Mouse (Mus musculus): ENCODE results near the gene Hapln3. TPM values are rescaled to one million over a fixed set of nuclear protein-coding genes. Genes with fewer than 3 reads are reported as not detected.

Gene Hapln3
- total RNA-seq, 1 experiment, result 6.5 TPM

- H3K36me3 ChIP-seq (ENCODE audit: control insufficient read depth, insufficient read depth, low read length, poor library complexity, severe bottlenecking), result no peaks in the 10 kb centered on the region
- H3K9me3 ChIP-seq (ENCODE audit: control insufficient read depth, insufficient read depth, low read depth, low read length), result no peaks in the 10 kb centered on the region
- H3K4me1 ChIP-seq (ENCODE audit: control insufficient read depth in 2 of 2, insufficient read depth in 2 of 2, low read length in 2 of 2, poor library complexity in 1 of 2), result no peaks in the 10 kb centered on the region
- H3K9ac ChIP-seq (ENCODE audit: insufficient read depth, low read depth, low read length, poor library complexity, severe bottlenecking), result no peak overlapping the region
- no peak for DNase-seq (ENCODE audit: low read depth, low spot score)
- no peak overlapping the region for H3K27ac ChIP-seq (ENCODE audit: insufficient read depth, low read depth, low read length, poor library complexity, severe bottlenecking)
- in situ Hi-C loops (cut with MboI; ENCODE audit: low sequenced_read_pairs in 2 of 2, unreplicated experiment in 2 of 2), result no loop called here
- H3K4me3 ChIP-seq (ENCODE audit: insufficient read depth in 1 of 2, low read depth in 1 of 2, low read length in 2 of 2, poor library complexity in 1 of 2, severe bottlenecking in 1 of 2), result no peak overlapping the region
- TF ChIP-seq CHD2 (IDR thresholded peaks at IDR 0.05; ENCODE audit: low read depth, low read length), result no peak
- no peak for TF ChIP-seq ZC3H11A (IDR thresholded peaks at IDR 0.05; ENCODE audit: borderline replicate concordance, low read depth, low read length)
- TF ChIP-seq ZNF384 (IDR thresholded peaks at IDR 0.05; ENCODE audit: low read depth, low read length), result no peak
- TF ChIP-seq HCFC1 (IDR thresholded peaks at IDR 0.05; ENCODE audit: borderline replicate concordance, insufficient read depth, low read length), result no peak
- TF ChIP-seq MAFK (IDR thresholded peaks at IDR 0.05; ENCODE audit: insufficient read depth, low read depth, low read length), result no peak
Measured at GRCm38 (mm10) chr7:79096492-79096891, 34.3 kb downstream of the Hapln3 start.

DNA sequence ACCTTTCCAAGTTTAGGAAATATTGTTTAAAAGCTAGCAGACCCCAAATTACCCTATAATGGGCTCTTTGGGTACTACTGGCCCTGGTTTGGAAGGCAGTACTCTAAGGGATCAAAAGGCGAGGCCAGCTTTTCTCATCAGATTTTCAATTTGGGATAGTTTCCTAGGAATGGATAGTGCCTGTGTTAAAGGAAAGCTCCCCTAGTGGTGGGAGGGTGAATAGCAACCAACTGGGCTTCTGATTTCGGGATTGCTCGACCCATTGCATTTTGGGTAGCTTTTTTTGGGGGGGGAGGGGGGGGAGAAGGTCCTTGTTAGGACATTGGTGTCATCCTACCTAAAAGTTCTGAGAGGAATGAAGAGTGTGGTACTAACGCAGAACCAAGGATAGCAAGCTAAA lies 41.7 kb downstream of the Hapln3 start:
- peak; percentile 30 for DNase-seq (ENCODE audit: low read depth, low spot score)

DNA sequence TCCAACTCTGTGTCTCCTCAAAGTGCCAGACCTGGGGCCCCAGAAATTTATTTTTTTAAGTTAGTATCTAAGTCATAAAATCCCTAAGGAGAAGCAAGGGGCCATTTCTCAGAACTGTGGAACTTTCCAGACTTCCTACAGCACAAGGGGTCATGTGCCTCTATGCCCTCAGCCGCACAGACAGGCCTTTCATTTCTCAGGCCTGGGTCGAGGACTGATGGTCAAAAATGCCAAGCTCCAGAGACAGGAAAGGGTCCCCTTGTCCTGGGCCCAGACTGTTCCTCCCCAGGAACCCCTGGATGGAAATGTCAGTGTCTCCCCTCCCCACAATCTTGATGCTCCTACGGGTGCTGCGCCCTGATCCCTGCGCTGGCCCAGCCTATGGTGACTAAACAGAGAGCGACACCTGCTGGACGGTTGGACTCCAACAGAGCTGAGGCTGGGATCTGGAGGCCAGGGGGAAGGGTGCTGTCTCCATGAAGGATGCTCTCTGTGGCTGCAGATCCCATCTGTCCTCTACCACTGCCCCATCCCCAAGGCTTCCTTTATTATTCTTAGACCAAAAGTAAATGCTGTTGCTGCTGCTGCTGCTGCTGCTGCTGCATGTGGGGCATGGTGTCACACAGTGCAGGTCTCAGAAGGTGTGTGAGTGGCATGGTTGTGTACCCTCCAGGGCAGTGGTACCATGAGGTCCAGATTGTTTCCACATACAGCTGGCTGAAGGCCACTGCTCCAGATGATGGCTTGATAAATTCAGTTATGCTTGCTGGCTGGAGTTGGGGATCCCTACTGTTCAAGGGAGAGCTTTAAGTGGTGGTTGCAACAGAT lies 50.0 kb downstream of the Hapln3 start:
- peak; percentile 47 for DNase-seq (ENCODE audit: low read depth, low spot score)
- no peak overlapping the region for H3K27ac ChIP-seq (ENCODE audit: insufficient read depth, low read depth, low read length, poor library complexity, severe bottlenecking)
- TF ChIP-seq ZC3H11A (IDR thresholded peaks at IDR 0.05; ENCODE audit: borderline replicate concordance, low read depth, low read length) (peak; percentile 51; the same call in 1 of the 2 replicates), CHD2 (IDR thresholded peaks at IDR 0.05; ENCODE audit: low read depth, low read length) (no peak), MAFK (IDR thresholded peaks at IDR 0.05; ENCODE audit: insufficient read depth, low read depth, low read length) (no peak), HCFC1 (IDR thresholded peaks at IDR 0.05; ENCODE audit: borderline replicate concordance, insufficient read depth, low read length) (no peak)
- no peak overlapping the region for H3K4me3 ChIP-seq (ENCODE audit: insufficient read depth in 1 of 2, low read depth in 1 of 2, low read length in 2 of 2, poor library complexity in 1 of 2, severe bottlenecking in 1 of 2)
- no peak overlapping the region for H3K9ac ChIP-seq (ENCODE audit: insufficient read depth, low read depth, low read length, poor library complexity, severe bottlenecking)
- H3K9me3 ChIP-seq (ENCODE audit: control insufficient read depth, insufficient read depth, low read depth, low read length), result peaks cover 8% of the 10 kb centered on the region; the same call in 1 of the 2 replicates
- H3K36me3 ChIP-seq (ENCODE audit: control insufficient read depth, insufficient read depth, low read length, poor library complexity, severe bottlenecking), result no peaks in the 10 kb centered on the region
- in situ Hi-C loops (cut with MboI; ENCODE audit: low sequenced_read_pairs in 2 of 2, unreplicated experiment in 2 of 2), result no loop called here
- no peaks in the 10 kb centered on the region for H3K4me1 ChIP-seq (ENCODE audit: control insufficient read depth in 2 of 2, insufficient read depth in 2 of 2, low read length in 2 of 2, poor library complexity in 1 of 2)

More for the DNA sequence above, 41.7 kb downstream of the Hapln3 start:
- TF ChIP-seq HCFC1 (IDR thresholded peaks at IDR 0.05; ENCODE audit: borderline replicate concordance, insufficient read depth, low read length) (no peak), ZC3H11A (IDR thresholded peaks at IDR 0.05; ENCODE audit: borderline replicate concordance, low read depth, low read length) (no peak), CHD2 (IDR thresholded peaks at IDR 0.05; ENCODE audit: low read depth, low read length) (no peak), ZNF384 (IDR thresholded peaks at IDR 0.05; ENCODE audit: low read depth, low read length) (no peak), MAFK (IDR thresholded peaks at IDR 0.05; ENCODE audit: insufficient read depth, low read depth, low read length) (no peak)
- no peaks in the 10 kb centered on the region for H3K36me3 ChIP-seq (ENCODE audit: control insufficient read depth, insufficient read depth, low read length, poor library complexity, severe bottlenecking)
- peak overlapping the region; percentile 57 to 75; a peak in 3 of 4 replicates for H3K4me3 ChIP-seq (ENCODE audit: insufficient read depth in 1 of 2, low read depth in 1 of 2, low read length in 2 of 2, poor library complexity in 1 of 2, severe bottlenecking in 1 of 2)
- H3K9ac ChIP-seq (ENCODE audit: insufficient read depth, low read depth, low read length, poor library complexity, severe bottlenecking), result peak overlapping the region; percentile 60; the same call in 1 of the 2 replicates
- in situ Hi-C loops (cut with MboI; ENCODE audit: low sequenced_read_pairs in 2 of 2, unreplicated experiment in 2 of 2), result no loop called here
- H3K9me3 ChIP-seq (ENCODE audit: control insufficient read depth, insufficient read depth, low read depth, low read length), result peaks cover 1% of the 10 kb centered on the region; the same call in 1 of the 2 replicates
- no peak overlapping the region for H3K27ac ChIP-seq (ENCODE audit: insufficient read depth, low read depth, low read length, poor library complexity, severe bottlenecking)
- no peaks in the 10 kb centered on the region; a peak in 1 of 4 replicates for H3K4me1 ChIP-seq (ENCODE audit: control insufficient read depth in 2 of 2, insufficient read depth in 2 of 2, low read length in 2 of 2, poor library complexity in 1 of 2)

DNA sequence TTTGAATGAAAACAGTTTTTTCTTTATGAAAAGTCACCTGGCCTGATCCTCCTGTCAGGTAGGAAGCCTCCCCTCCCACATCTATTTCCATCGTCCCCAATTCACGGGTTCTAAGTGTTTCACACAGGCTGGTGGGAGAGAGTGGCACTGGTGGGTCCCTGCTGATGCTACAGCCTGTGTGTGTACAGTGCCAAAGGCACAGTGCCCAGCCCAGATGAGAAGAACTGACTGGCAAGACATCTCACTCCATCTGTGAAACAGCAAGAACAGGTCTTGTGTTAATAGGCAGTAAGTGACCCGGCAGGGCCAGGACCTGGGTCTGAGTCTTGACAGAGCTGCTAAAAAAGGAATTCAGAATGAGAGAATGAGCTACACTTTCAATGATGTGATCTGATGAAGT lies 51.6 kb downstream of the Hapln3 start:
- no peak for DNase-seq (ENCODE audit: low read depth, low spot score)

More for the DNA sequence above, 51.6 kb downstream of the Hapln3 start:
- H3K27ac ChIP-seq (ENCODE audit: insufficient read depth, low read depth, low read length, poor library complexity, severe bottlenecking), result no peak overlapping the region
- no peak for TF ChIP-seq MAFK (IDR thresholded peaks at IDR 0.05; ENCODE audit: insufficient read depth, low read depth, low read length)
- TF ChIP-seq HCFC1 (IDR thresholded peaks at IDR 0.05; ENCODE audit: borderline replicate concordance, insufficient read depth, low read length), result no peak
- TF ChIP-seq CHD2 (IDR thresholded peaks at IDR 0.05; ENCODE audit: low read depth, low read length), result no peak
- TF ChIP-seq ZC3H11A (IDR thresholded peaks at IDR 0.05; ENCODE audit: borderline replicate concordance, low read depth, low read length), result no peak
- no peak for TF ChIP-seq ZNF384 (IDR thresholded peaks at IDR 0.05; ENCODE audit: low read depth, low read length)
- H3K9ac ChIP-seq (ENCODE audit: insufficient read depth, low read depth, low read length, poor library complexity, severe bottlenecking), result no peak overlapping the region
- H3K4me1 ChIP-seq (ENCODE audit: control insufficient read depth in 2 of 2, insufficient read depth in 2 of 2, low read length in 2 of 2, poor library complexity in 1 of 2), result no peaks in the 10 kb centered on the region
- in situ Hi-C loops (cut with MboI; ENCODE audit: low sequenced_read_pairs in 2 of 2, unreplicated experiment in 2 of 2), result loop anchor here in 1 of 2 experiments (10.0 kb wide), 1 partner anchor 164 kb away; the partner anchor contains the start of gene Isg20
- no peak overlapping the region for H3K4me3 ChIP-seq (ENCODE audit: insufficient read depth in 1 of 2, low read depth in 1 of 2, low read length in 2 of 2, poor library complexity in 1 of 2, severe bottlenecking in 1 of 2)
- no peaks in the 10 kb centered on the region for H3K36me3 ChIP-seq (ENCODE audit: control insufficient read depth, insufficient read depth, low read length, poor library complexity, severe bottlenecking)
- H3K9me3 ChIP-seq (ENCODE audit: control insufficient read depth, insufficient read depth, low read depth, low read length), result peaks cover 7% of the 10 kb centered on the region; the same call in 1 of the 2 replicates

All from ES-E14 (cell line).